Mouse (Mus musculus): ENCODE measurements around the gene Olfr370. TPM values are rescaled to one million over a fixed set of nuclear protein-coding genes. Genes with fewer than 3 reads are reported as not detected.

Gene Olfr370
- not detected in 2 replicates for polyA plus RNA-seq (2012; rRNA removed; ENCODE audit: low replicate concordance)

DNA sequence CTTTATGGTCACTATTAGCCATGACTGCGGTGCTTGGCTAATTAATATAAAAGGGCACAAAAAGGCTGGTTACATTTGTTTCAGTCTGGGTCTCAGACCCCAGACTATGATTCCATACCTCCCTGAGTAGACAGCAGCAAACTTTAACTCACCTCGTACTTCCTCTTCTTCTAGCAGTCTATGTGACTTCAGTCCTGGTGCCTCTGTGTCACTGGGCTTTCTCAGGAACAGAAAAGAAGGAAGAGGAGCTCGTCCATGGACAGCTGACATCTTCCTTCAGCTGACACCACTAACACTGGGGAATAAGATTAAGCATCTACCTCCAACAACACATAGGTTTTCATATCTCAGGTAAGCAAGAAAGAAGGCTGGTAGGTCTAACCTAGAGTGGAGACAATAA, at the start of gene Olfr370:
Gene Olfr370 (plus strand): TSS at position 45 of the 400 bp plus-strand sequence.

DNA sequence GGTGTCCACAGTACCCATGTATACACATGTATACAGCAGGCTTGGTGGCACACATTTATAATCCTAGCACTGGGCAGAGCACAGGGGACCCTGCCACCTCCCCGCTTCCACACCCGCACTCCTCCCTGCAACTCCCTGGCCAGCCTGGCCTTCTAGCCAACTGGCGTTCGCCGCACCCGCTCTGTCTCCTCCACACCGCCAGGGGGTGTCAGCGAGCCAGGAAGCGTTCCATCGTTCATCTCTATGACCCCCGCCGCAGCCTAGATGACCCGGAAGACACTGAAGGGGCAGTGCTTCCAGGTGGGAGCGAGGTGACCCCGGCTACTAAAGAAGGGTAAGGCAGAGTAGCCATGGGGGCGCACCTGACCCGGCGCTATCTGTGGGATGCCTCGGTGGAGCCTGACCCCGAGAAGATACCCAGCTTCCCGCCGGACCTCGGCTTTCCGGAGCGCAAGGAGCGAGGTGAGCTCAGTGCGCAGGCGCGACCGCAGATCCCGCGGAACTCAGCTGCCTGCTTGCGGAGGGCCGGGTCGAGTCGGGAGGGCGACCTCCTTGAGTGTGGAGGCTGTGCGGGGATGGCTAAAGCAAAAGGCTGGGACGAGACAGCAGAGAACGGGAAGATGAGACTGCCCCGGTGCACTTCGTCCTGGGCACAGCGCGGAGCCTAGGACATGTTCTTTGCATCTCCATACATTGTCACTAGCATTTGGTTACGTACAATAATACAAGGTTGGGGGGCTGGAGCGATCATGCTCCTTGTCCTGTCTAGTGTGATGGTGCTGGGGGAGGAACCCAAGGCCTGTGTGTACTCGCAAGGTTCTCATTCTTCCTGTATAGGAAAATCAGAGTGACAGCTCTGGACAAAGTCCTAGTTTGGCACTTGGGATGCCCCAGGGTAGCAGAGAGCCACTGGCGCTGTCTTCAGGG, 31.2 kb downstream of the Olfr370 start, which contains the start of gene Ndufb7:
Gene Ndufb7 (plus strand): TSS at position 203 of the 927 bp plus-strand sequence.

Other genes with a start within 250 kb of the Olfr370 start
- 110 and 958 TPM in 2 replicates for gene Ucp1, start 245.4 kb upstream of the Olfr370 start, polyA plus RNA-seq (2012; rRNA removed; ENCODE audit: low replicate concordance)
- 2.5 and 6.7 TPM in 2 replicates for gene Elmod2, start 203.3 kb upstream of the Olfr370 start, polyA plus RNA-seq (2012; rRNA removed; ENCODE audit: low replicate concordance)
- not detected in 2 replicates for gene Mgat4d, start 187.3 kb upstream of the Olfr370 start, polyA plus RNA-seq (2012; rRNA removed; ENCODE audit: low replicate concordance)
- gene Clgn, start 145.9 kb upstream of the Olfr370 start, polyA plus RNA-seq (2012; rRNA removed; ENCODE audit: low replicate concordance) = not detected in 2 replicates
- 2.9 and 8.0 TPM in 2 replicates for gene Scoc, start 77.4 kb upstream of the Olfr370 start, polyA plus RNA-seq (2012; rRNA removed; ENCODE audit: low replicate concordance)
- 442 and 514 TPM in 2 replicates for gene Ndufb7, start 30.9 kb downstream of the Olfr370 start, polyA plus RNA-seq (2012; rRNA removed; ENCODE audit: low replicate concordance)
- 844 and 1,093 TPM in 2 replicates for gene Tecr, start 72.2 kb downstream of the Olfr370 start, polyA plus RNA-seq (2012; rRNA removed; ENCODE audit: low replicate concordance)
- 28.9 and 29.1 TPM in 2 replicates for gene Dnajb1, start 72.4 kb downstream of the Olfr370 start, polyA plus RNA-seq (2012; rRNA removed; ENCODE audit: low replicate concordance)
- 35.8 and 60.6 TPM in 2 replicates for gene Gipc1, start 116.9 kb downstream of the Olfr370 start, polyA plus RNA-seq (2012; rRNA removed; ENCODE audit: low replicate concordance)
- 0.65 and 0.94 TPM in 2 replicates for gene Ptger1, start 130.9 kb downstream of the Olfr370 start, polyA plus RNA-seq (2012; rRNA removed; ENCODE audit: low replicate concordance)
- gene Pkn1, start 163.4 kb downstream of the Olfr370 start, polyA plus RNA-seq (2012; rRNA removed; ENCODE audit: low replicate concordance) = 135 and 174 TPM in 2 replicates
- 32.8 and 37.7 TPM in 2 replicates for gene Ddx39, start 179.4 kb downstream of the Olfr370 start, polyA plus RNA-seq (2012; rRNA removed; ENCODE audit: low replicate concordance)
- 100.0 and 123 TPM in 2 replicates for gene Adgre5, start 205.5 kb downstream of the Olfr370 start, polyA plus RNA-seq (2012; rRNA removed; ENCODE audit: low replicate concordance)

Data from mammary gland, adult 2 months (tissue).